Mouse (Mus musculus) C2C12 (cell line): ENCODE results near the gene Ski. TPM values are rescaled to one million over a fixed set of nuclear protein-coding genes. Genes with fewer than 3 reads are reported as not detected.

Experiments
- H3K27me3 ChIP-seq: one replicate; pipeline ENCODE4 v1.6.1; 2011; ENCODE audit not compliant: control insufficient read depth, insufficient read depth, insufficient read length
- H3K36me3 ChIP-seq: one replicate; pipeline ENCODE4 v1.6.1; 2011; ENCODE audit not compliant: control insufficient read depth, insufficient read depth
- H3K4me3 ChIP-seq: one replicate; pipeline ENCODE4 v1.5.1; 2011; ENCODE audit warnings: mild to moderate bottlenecking, control low read depth; ENCODE audit not compliant: poor library complexity, insufficient read depth, severe bottlenecking
- H3K79me2 ChIP-seq: one replicate; pipeline ENCODE4 v1.6.1; 2011; ENCODE audit not compliant: control insufficient read depth, insufficient read depth
- H3K79me3 ChIP-seq: one replicate; pipeline ENCODE4 v1.6.1; 2011; ENCODE audit warnings: low read depth, control low read depth
- H3ac ChIP-seq: one replicate; pipeline ENCODE3; 2011; ENCODE audit warnings: low read depth; ENCODE audit not compliant: control insufficient read depth, insufficient read length
- CEBPB ChIP-seq: IDR thresholded peaks from one replicate; pipeline ENCODE4 v1.6.1; 2011; ENCODE audit warnings: low read depth, mild to moderate bottlenecking, control low read depth, moderate library complexity
- CTCF ChIP-seq: IDR thresholded peaks from one replicate; pipeline ENCODE4 v1.5.1; 2011; ENCODE audit not compliant: control insufficient read depth, insufficient read depth, insufficient read length
- FOSL1 ChIP-seq: IDR thresholded peaks from one replicate; pipeline ENCODE4 v1.8.0; 2011; ENCODE audit warnings: mild to moderate bottlenecking, low read length; ENCODE audit not compliant: poor library complexity, insufficient read depth, severe bottlenecking
- MAX ChIP-seq: IDR thresholded peaks from one replicate; pipeline ENCODE4 v1.6.1; 2011; ENCODE audit warnings: mild to moderate bottlenecking, control low read depth
- MYOD1 ChIP-seq: IDR thresholded peaks from one replicate; pipeline ENCODE4 v1.6.1; 2011; ENCODE audit warnings: low read depth; ENCODE audit not compliant: control insufficient read depth, insufficient read length
- MYOG ChIP-seq: IDR thresholded peaks from one replicate; pipeline ENCODE4 v1.6.1; 2011; ENCODE audit not compliant: control insufficient read depth, insufficient read length; ENCODE audit errors: extremely low read depth
- USF1 ChIP-seq: IDR thresholded peaks from one replicate; pipeline ENCODE4 v1.6.1; 2011; ENCODE audit warnings: low read depth, mild to moderate bottlenecking, control low read depth, moderate library complexity
- polyA plus RNA-seq: library from polyadenylated mRNA; unstranded; fragments of >200 nt; fragmentation: generic; extraction: Trizol; gene quantifications from one replicate; pipeline ENCODE4 v1.2.1, GENCODE M21; 2012; ENCODE audit warnings: missing spikeins

Gene Ski
- polyA plus RNA-seq, 1 experiment = 45.2 TPM

- H3K4me3 ChIP-seq = no peak overlapping the region
- no peaks in the 10 kb centered on the region for H3K79me3 ChIP-seq
- H3ac ChIP-seq = peak overlapping the region; percentile 67
- no peaks in the 10 kb centered on the region for H3K36me3 ChIP-seq
- H3K79me2 ChIP-seq = no peaks in the 10 kb centered on the region
- no peaks in the 10 kb centered on the region for H3K27me3 ChIP-seq
- TF ChIP-seq MYOD1 = no peak
- no peak for TF ChIP-seq USF1
- no peak for TF ChIP-seq MYOG
- no peak for TF ChIP-seq CTCF
- TF ChIP-seq CEBPB = no peak
- no peak for TF ChIP-seq MAX
- TF ChIP-seq FOSL1 = no peak
These were observed 13.1 kb upstream of the Ski start for GRCm38 (mm10) chr4:155235311-155236119.

- Histone ChIP-seq H3K79me3 (no peaks in the 10 kb centered on the region), H3K36me3 (no peaks in the 10 kb centered on the region), H3K4me3 (no peak overlapping the region), H3K79me2 (no peaks in the 10 kb centered on the region), H3K27me3 (no peaks in the 10 kb centered on the region), H3ac (peak overlapping the region; percentile 29)
- no peak for TF ChIP-seq MYOD1
- TF ChIP-seq CTCF = no peak
- TF ChIP-seq MYOG = no peak
- TF ChIP-seq MAX = no peak
- TF ChIP-seq USF1 = no peak
- TF ChIP-seq FOSL1 = no peak
- TF ChIP-seq CEBPB = no peak
These were observed 12.2 kb upstream of the Ski start for GRCm38 (mm10) chr4:155234371-155235310.

- no peaks in the 10 kb centered on the region for H3K79me3 ChIP-seq
- no peak overlapping the region for H3K4me3 ChIP-seq
- no peak overlapping the region for H3ac ChIP-seq
- no peaks in the 10 kb centered on the region for H3K27me3 ChIP-seq
- no peaks in the 10 kb centered on the region for H3K36me3 ChIP-seq
- no peaks in the 10 kb centered on the region for H3K79me2 ChIP-seq
- no peak for TF ChIP-seq MYOD1
These were observed 11.5 kb upstream of the Ski start for GRCm38 (mm10) chr4:155233878-155234277.

GRCm38 (mm10) chr4:155228461-155228860 lies 6.1 kb upstream of the Ski start:
- H3K79me2 ChIP-seq = no peaks in the 10 kb centered on the region
- H3ac ChIP-seq = no peak overlapping the region
- no peaks in the 10 kb centered on the region for H3K36me3 ChIP-seq
- TF ChIP-seq MAX (no peak), MYOD1 (no peak), MYOG (no peak), CEBPB (no peak), FOSL1 (no peak), CTCF (no peak), USF1 (no peak)
- no peaks in the 10 kb centered on the region for H3K79me3 ChIP-seq
- no peaks in the 10 kb centered on the region for H3K27me3 ChIP-seq
- H3K4me3 ChIP-seq = no peak overlapping the region

GRCm38 (mm10) chr4:155227986-155228385 lies 5.6 kb upstream of the Ski start:
- no peaks in the 10 kb centered on the region for H3K36me3 ChIP-seq
- no peak overlapping the region for H3K4me3 ChIP-seq
- no peak overlapping the region for H3ac ChIP-seq
- TF ChIP-seq MAX (no peak), MYOG (no peak), MYOD1 (no peak), USF1 (no peak), CEBPB (no peak), FOSL1 (no peak), CTCF (no peak)
- H3K79me3 ChIP-seq = no peaks in the 10 kb centered on the region
- no peaks in the 10 kb centered on the region for H3K79me2 ChIP-seq
- H3K27me3 ChIP-seq = no peaks in the 10 kb centered on the region
